Mouse (Mus musculus): ENCODE results near the gene Padi6. TPM values are rescaled to one million over a fixed set of nuclear protein-coding genes. Genes with fewer than 3 reads are reported as not detected.

Padi6 gene
- total and polyA plus RNA-seq, 3 experiments, result not detected

GRCm38 (mm10) chr4:140775876-140776275 lies 33.4 kb upstream of the Padi6 start:
- H3K36me3 ChIP-seq (ENCODE audit: control insufficient read depth, insufficient read depth, low read length), result no peaks in the 10 kb centered on the region
- TF ChIP-seq POLR2A (IDR thresholded peaks at IDR 0.05; ENCODE audit: insufficient read depth, low read depth, low read length) (no peak), CTCF (IDR thresholded peaks at IDR 0.05) (no peak)
- no peaks in the 10 kb centered on the region for H3K79me2 ChIP-seq (replicated peaks; ENCODE audit: control insufficient read depth, insufficient read depth, low read length)
- WGBS, result 89% methylated on average over 10 of the region's 10 CpGs
- H3K27me3 ChIP-seq (ENCODE audit: control insufficient read depth, insufficient read depth, low read length), result no peaks in the 10 kb centered on the region; the same call in 1 of the 2 replicates
- no peaks in the 10 kb centered on the region for H3K4me1 ChIP-seq (ENCODE audit: control insufficient read depth, insufficient read depth, low read length)
- intact Hi-C loops (cut with DNase I), result no loop called here
- no peak overlapping the region for H3K27ac ChIP-seq
- DNase-seq, result no peak
- no peak overlapping the region for H3K4me3 ChIP-seq
- no peak overlapping the region for H3K9ac ChIP-seq (ENCODE audit: low read depth, low read length)

GRCm38 (mm10) chr4:140774893-140775292 lies 32.5 kb upstream of the Padi6 start:
- H3K79me2 ChIP-seq (replicated peaks; ENCODE audit: control insufficient read depth, insufficient read depth, low read length), result no peaks in the 10 kb centered on the region
- no peak overlapping the region for H3K27ac ChIP-seq
- H3K9ac ChIP-seq (ENCODE audit: low read depth, low read length), result no peak overlapping the region
- TF ChIP-seq CTCF (IDR thresholded peaks at IDR 0.05) (no peak), POLR2A (IDR thresholded peaks at IDR 0.05; ENCODE audit: insufficient read depth, low read depth, low read length) (no peak), EP300 (IDR thresholded peaks at IDR 0.05; ENCODE audit: insufficient read depth, low read depth, low read length) (no peak)
- H3K27me3 ChIP-seq (ENCODE audit: control insufficient read depth, insufficient read depth, low read length), result no peaks in the 10 kb centered on the region
- intact Hi-C loops (cut with DNase I), result no loop called here
- H3K4me3 ChIP-seq, result no peak overlapping the region
- no peak for DNase-seq
- WGBS, result 92% methylated on average over 9 of the region's 9 CpGs
- peaks cover 3% of the 10 kb centered on the region; the same call in 1 of the 2 replicates for H3K4me1 ChIP-seq (ENCODE audit: control insufficient read depth, insufficient read depth, low read length)
- H3K36me3 ChIP-seq (ENCODE audit: control insufficient read depth, insufficient read depth, low read length), result no peaks in the 10 kb centered on the region

- WGBS, result 85% methylated on average over 21 of the region's 21 CpGs
- H3K79me2 ChIP-seq (replicated peaks; ENCODE audit: control insufficient read depth, insufficient read depth, low read length), result no peaks in the 10 kb centered on the region
- H3K4me3 ChIP-seq, result no peak within 1 kb of the TSS
- intact Hi-C loops (cut with DNase I), result no loop called here
- no peaks in the 10 kb centered on the region for H3K27me3 ChIP-seq (ENCODE audit: control insufficient read depth, insufficient read depth, low read length)
- no peak for DNase-seq
- no peak within 1 kb of the TSS for H3K27ac ChIP-seq
- H3K9ac ChIP-seq (ENCODE audit: low read depth, low read length), result no peak within 1 kb of the TSS
- TF ChIP-seq CTCF (IDR thresholded peaks at IDR 0.05), result no peak
- no peak for TF ChIP-seq EP300 (IDR thresholded peaks at IDR 0.05; ENCODE audit: insufficient read depth, low read depth, low read length)
- TF ChIP-seq POLR2A (IDR thresholded peaks at IDR 0.05; ENCODE audit: insufficient read depth, low read depth, low read length), result no peak
- H3K4me1 ChIP-seq (ENCODE audit: control insufficient read depth, insufficient read depth, low read length), result peaks cover 3% of the 10 kb centered on the region; the same call in 1 of the 2 replicates
- no peaks in the 10 kb centered on the region for H3K36me3 ChIP-seq (ENCODE audit: control insufficient read depth, insufficient read depth, low read length)
These were observed 31.8 kb upstream of the Padi6 start, which contains the start of gene Padi4 for GRCm38 (mm10) chr4:140774025-140774800. TSS of gene Padi4 (minus strand) at chr4:140774236.

- H3K9ac ChIP-seq (ENCODE audit: low read depth, low read length), result no peak overlapping the region
- H3K4me1 ChIP-seq (ENCODE audit: control insufficient read depth, insufficient read depth, low read length), result peaks cover 3% of the 10 kb centered on the region; the same call in 1 of the 2 replicates
- WGBS, result 19% methylated on average over 4 of the region's 4 CpGs
- peak in 1 of 2 experiments; percentile 42 for DNase-seq
- H3K4me3 ChIP-seq, result no peak overlapping the region
- no peaks in the 10 kb centered on the region for H3K27me3 ChIP-seq (ENCODE audit: control insufficient read depth, insufficient read depth, low read length)
- no peaks in the 10 kb centered on the region for H3K36me3 ChIP-seq (ENCODE audit: control insufficient read depth, insufficient read depth, low read length)
- no peak overlapping the region for H3K27ac ChIP-seq
- no peak for TF ChIP-seq CTCF (IDR thresholded peaks at IDR 0.05)
- TF ChIP-seq EP300 (IDR thresholded peaks at IDR 0.05; ENCODE audit: insufficient read depth, low read depth, low read length), result no peak
- no peak for TF ChIP-seq POLR2A (IDR thresholded peaks at IDR 0.05; ENCODE audit: insufficient read depth, low read depth, low read length)
- H3K79me2 ChIP-seq (replicated peaks; ENCODE audit: control insufficient read depth, insufficient read depth, low read length), result no peaks in the 10 kb centered on the region
- intact Hi-C loops (cut with DNase I), result no loop called here
These were observed 28.6 kb upstream of the Padi6 start for GRCm38 (mm10) chr4:140771091-140771490.

GRCm38 (mm10) chr4:140770433-140770832 lies 28.0 kb upstream of the Padi6 start:
- peak; percentile 70 to 71 for DNase-seq
- Histone ChIP-seq H3K9ac (ENCODE audit: low read depth, low read length) (peak overlapping the region; percentile 71), H3K4me1 (ENCODE audit: control insufficient read depth, insufficient read depth, low read length) (peaks cover 3% of the 10 kb centered on the region; the same call in 1 of the 2 replicates), H3K4me3 (peak overlapping the region; percentile 47), H3K36me3 (ENCODE audit: control insufficient read depth, insufficient read depth, low read length) (no peaks in the 10 kb centered on the region), H3K27me3 (ENCODE audit: control insufficient read depth, insufficient read depth, low read length) (no peaks in the 10 kb centered on the region), H3K27ac (peak overlapping the region; percentile 13), H3K79me2 (replicated peaks; ENCODE audit: control insufficient read depth, insufficient read depth, low read length) (no peaks in the 10 kb centered on the region)
- TF ChIP-seq POLR2A (IDR thresholded peaks at IDR 0.05; ENCODE audit: insufficient read depth, low read depth, low read length) (no peak), EP300 (IDR thresholded peaks at IDR 0.05; ENCODE audit: insufficient read depth, low read depth, low read length) (no peak), CTCF (IDR thresholded peaks at IDR 0.05) (no peak)
- 2% methylated on average over 13 of the region's 13 CpGs for WGBS
- intact Hi-C loops (cut with DNase I), result no loop called here

GRCm38 (mm10) chr4:140768973-140769372 lies 26.5 kb upstream of the Padi6 start:
- DNase-seq, result no peak
- no peaks in the 10 kb centered on the region for H3K36me3 ChIP-seq (ENCODE audit: control insufficient read depth, insufficient read depth, low read length)
- H3K79me2 ChIP-seq (replicated peaks; ENCODE audit: control insufficient read depth, insufficient read depth, low read length), result no peaks in the 10 kb centered on the region
- H3K4me1 ChIP-seq (ENCODE audit: control insufficient read depth, insufficient read depth, low read length), result peaks cover 3% of the 10 kb centered on the region; the same call in 1 of the 2 replicates
- no peak for TF ChIP-seq EP300 (IDR thresholded peaks at IDR 0.05; ENCODE audit: insufficient read depth, low read depth, low read length)
- no peak for TF ChIP-seq POLR2A (IDR thresholded peaks at IDR 0.05; ENCODE audit: insufficient read depth, low read depth, low read length)
- no peak for TF ChIP-seq CTCF (IDR thresholded peaks at IDR 0.05)
- H3K27ac ChIP-seq, result no peak overlapping the region
- intact Hi-C loops (cut with DNase I), result no loop called here
- no peaks in the 10 kb centered on the region for H3K27me3 ChIP-seq (ENCODE audit: control insufficient read depth, insufficient read depth, low read length)
- no peak overlapping the region for H3K4me3 ChIP-seq
- WGBS, result 85% methylated on average over 5 of the region's 5 CpGs
- H3K9ac ChIP-seq (ENCODE audit: low read depth, low read length), result no peak overlapping the region

All from heart, adult 2 months (tissue).